Mouse (Mus musculus): ENCODE measurements around the gene 4933402D24Rik. TPM values are rescaled to one million over a fixed set of nuclear protein-coding genes. Genes with fewer than 3 reads are reported as not detected.

The 4933402D24Rik gene
- polyA plus RNA-seq (2014; fragmentation: Nextera tagmentation; extraction: Ambion mirVana) = 0.35 TPM in 1 of 2 replicates, not detected in the other

DNA sequence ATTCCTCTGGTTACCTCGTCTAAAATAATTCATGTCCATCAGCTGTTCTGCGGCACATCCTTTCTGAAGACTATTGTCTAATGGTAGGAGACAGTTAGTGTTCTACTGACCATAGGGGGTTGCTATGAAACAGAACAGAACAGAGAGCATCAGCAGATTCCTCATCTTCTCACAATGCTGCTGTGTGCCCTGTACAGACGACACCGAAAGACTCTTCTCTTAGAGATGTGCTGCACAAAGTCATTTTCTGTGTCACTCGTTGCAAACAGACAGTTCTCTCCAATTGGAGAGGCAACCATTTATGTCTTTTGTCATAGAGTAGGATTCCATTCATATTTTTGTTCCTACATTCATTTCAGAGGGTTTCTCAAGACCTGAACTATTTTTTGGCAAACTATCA is at the start of gene 4933402D24Rik:
Gene 4933402D24Rik (minus strand): TSS at position 101 of the 400 bp plus-strand sequence.
- ATAC-seq (ENCODE audit: low FRiP score, low TSS enrichment) = no peak
- H3K4me3 ChIP-seq (ENCODE audit: low read length) = no peak within 1 kb of the TSS
- H3K27me3 ChIP-seq (ENCODE audit: control insufficient read depth, insufficient read depth, low read length) = no peaks in the 10 kb centered on the region
- no peak within 1 kb of the TSS for H3K9ac ChIP-seq (ENCODE audit: low read depth, low read length)
- 84% methylated on average over 5 of the region's 5 CpGs for WGBS
- 0 out of 2 replicates have a peak within 1 kb of the TSS, but pooled peaks have one; percentile 24 for H3K27ac ChIP-seq (ENCODE audit: low read depth, low read length)
- H3K4me2 ChIP-seq (replicated peaks; ENCODE audit: low read depth, low read length) = no peak within 1 kb of the TSS
- no peaks in the 10 kb centered on the region for H3K9me3 ChIP-seq (ENCODE audit: control insufficient read depth, low read length)
- H3K36me3 ChIP-seq (ENCODE audit: control insufficient read depth, insufficient read depth, low read length) = no peaks in the 10 kb centered on the region
- H3K4me1 ChIP-seq (ENCODE audit: control insufficient read depth, insufficient read depth, low read length) = no peaks in the 10 kb centered on the region

DNA sequence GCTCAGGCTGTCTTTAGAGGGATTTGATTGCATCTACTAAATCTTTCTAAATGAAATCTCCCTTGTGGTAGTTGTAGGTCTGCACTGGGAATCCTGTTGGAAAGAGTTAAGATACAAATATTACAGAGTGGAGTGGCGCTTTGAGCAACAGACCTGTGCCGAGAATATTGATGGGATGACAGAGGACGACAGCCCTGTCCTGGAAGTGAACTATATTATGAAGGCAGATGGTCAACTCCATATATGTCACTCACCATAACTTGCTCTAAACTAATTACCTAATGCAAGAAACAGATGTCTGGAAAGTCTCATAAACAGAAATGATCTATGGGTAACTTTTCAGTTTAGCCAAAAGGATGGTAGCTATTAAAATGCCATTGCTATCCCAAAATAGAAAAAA is 39.5 kb upstream of the 4933402D24Rik start:
- no peaks in the 10 kb centered on the region for H3K27me3 ChIP-seq (ENCODE audit: control insufficient read depth, insufficient read depth, low read length)
- H3K4me1 ChIP-seq (ENCODE audit: control insufficient read depth, insufficient read depth, low read length) = no peaks in the 10 kb centered on the region
- H3K4me2 ChIP-seq (replicated peaks; ENCODE audit: low read depth, low read length) = no peak overlapping the region
- no peak overlapping the region for H3K27ac ChIP-seq (ENCODE audit: low read depth, low read length)
- no peak overlapping the region for H3K9ac ChIP-seq (ENCODE audit: low read depth, low read length)
- no peaks in the 10 kb centered on the region for H3K9me3 ChIP-seq (ENCODE audit: control insufficient read depth, low read length)
- H3K4me3 ChIP-seq (ENCODE audit: low read length) = no peak overlapping the region
- 21% methylated on average over 3 of the region's 3 CpGs for WGBS
- no peaks in the 10 kb centered on the region for H3K36me3 ChIP-seq (ENCODE audit: control insufficient read depth, insufficient read depth, low read length)
- ATAC-seq (ENCODE audit: low FRiP score, low TSS enrichment) = peak; percentile 69; the same call in 1 of the 2 replicates

DNA sequence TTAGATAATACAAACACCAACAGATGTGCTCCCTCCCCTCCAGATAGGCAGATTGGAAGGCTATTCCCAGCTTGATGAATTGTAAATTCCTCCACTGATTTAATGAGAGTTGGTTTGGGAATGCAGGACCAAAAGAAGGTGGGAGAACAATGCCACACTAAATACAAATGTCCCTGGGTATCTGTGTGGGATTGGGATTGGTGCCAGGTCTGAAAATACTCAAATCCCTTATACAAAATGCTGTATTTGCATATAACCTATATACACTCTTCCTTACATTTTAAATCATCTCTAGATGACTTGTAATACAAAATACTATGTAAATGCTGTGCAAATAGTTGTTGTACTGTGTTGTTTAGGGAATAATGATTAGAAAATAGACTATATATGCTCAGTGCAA is 36.0 kb upstream of the 4933402D24Rik start:
- H3K9me3 ChIP-seq (ENCODE audit: control insufficient read depth, low read length) = no peaks in the 10 kb centered on the region
- no peak overlapping the region for H3K4me3 ChIP-seq (ENCODE audit: low read length)
- no peak overlapping the region for H3K27ac ChIP-seq (ENCODE audit: low read depth, low read length)
- no peaks in the 10 kb centered on the region for H3K4me1 ChIP-seq (ENCODE audit: control insufficient read depth, insufficient read depth, low read length)
- H3K36me3 ChIP-seq (ENCODE audit: control insufficient read depth, insufficient read depth, low read length) = no peaks in the 10 kb centered on the region
- no peak overlapping the region for H3K9ac ChIP-seq (ENCODE audit: low read depth, low read length)
- no peak overlapping the region for H3K4me2 ChIP-seq (replicated peaks; ENCODE audit: low read depth, low read length)
- no peak for ATAC-seq (ENCODE audit: low FRiP score, low TSS enrichment)
- no peaks in the 10 kb centered on the region for H3K27me3 ChIP-seq (ENCODE audit: control insufficient read depth, insufficient read depth, low read length)

DNA sequence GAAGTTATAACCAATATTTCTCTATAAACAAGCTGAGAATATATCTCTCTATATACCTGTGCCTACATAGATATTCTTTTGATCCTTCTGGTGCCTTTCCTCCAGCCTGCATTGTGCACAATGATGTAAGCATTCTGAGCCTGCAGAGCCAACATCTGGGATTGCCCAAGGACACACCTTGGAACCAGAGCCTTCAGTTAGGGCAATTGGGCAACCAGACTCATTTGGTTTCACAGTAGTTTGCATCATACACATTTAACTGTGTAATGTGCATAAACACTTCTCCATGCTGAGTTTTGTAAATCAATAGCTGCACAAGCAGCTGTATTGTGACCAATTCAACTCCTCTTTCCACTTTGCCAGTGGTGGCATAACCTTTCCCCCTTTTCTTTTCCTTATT is 25.3 kb upstream of the 4933402D24Rik start:
- H3K27ac ChIP-seq (ENCODE audit: low read depth, low read length) = no peak overlapping the region
- no peak overlapping the region for H3K4me3 ChIP-seq (ENCODE audit: low read length)
- no peaks in the 10 kb centered on the region for H3K4me1 ChIP-seq (ENCODE audit: control insufficient read depth, insufficient read depth, low read length)
- H3K27me3 ChIP-seq (ENCODE audit: control insufficient read depth, insufficient read depth, low read length) = no peaks in the 10 kb centered on the region
- H3K9ac ChIP-seq (ENCODE audit: low read depth, low read length) = no peak overlapping the region
- ATAC-seq (ENCODE audit: low FRiP score, low TSS enrichment) = no peak
- no peaks in the 10 kb centered on the region for H3K36me3 ChIP-seq (ENCODE audit: control insufficient read depth, insufficient read depth, low read length)
- no peaks in the 10 kb centered on the region for H3K9me3 ChIP-seq (ENCODE audit: control insufficient read depth, low read length)
- H3K4me2 ChIP-seq (replicated peaks; ENCODE audit: low read depth, low read length) = no peak overlapping the region

DNA sequence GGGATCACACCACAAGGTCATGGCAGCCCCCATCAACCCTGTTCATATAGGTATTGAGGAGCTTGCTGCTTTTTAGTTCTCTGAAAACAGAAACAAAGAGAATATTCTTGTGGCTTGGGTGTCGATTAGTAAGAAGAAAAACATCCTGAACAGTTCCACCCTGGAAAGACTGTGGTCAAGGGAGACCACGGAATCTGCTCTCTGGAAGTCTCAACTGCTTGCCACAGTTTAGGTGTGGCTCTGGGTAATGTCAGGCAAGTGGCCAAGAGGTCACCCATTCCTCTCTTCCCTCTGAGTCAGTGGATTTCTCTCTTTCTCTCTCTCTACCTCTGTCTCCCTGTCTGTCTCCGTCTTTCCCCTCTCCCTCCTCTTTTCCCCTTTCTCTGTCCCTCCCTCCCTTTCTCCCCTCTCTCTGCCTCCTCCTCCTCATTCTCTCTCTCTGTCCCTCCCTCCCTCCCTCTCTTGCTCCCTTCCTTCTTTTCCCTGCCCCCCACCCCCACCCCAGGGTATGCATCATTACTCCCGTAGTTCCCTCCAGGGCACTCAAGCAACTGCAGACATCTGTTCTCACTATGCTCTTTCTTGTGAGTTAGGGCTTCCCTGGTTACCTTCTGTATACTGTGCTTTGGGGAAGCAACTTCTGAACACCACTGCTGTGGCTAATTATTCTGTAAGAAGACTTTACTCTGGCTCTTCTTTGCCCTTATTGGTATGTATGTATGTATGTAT is 8.0 kb upstream of the 4933402D24Rik start:
- no peak for ATAC-seq (ENCODE audit: low FRiP score, low TSS enrichment)
- WGBS = 30% methylated on average over 4 of the region's 4 CpGs
- no peaks in the 10 kb centered on the region for H3K27me3 ChIP-seq (ENCODE audit: control insufficient read depth, insufficient read depth, low read length)

DNA sequence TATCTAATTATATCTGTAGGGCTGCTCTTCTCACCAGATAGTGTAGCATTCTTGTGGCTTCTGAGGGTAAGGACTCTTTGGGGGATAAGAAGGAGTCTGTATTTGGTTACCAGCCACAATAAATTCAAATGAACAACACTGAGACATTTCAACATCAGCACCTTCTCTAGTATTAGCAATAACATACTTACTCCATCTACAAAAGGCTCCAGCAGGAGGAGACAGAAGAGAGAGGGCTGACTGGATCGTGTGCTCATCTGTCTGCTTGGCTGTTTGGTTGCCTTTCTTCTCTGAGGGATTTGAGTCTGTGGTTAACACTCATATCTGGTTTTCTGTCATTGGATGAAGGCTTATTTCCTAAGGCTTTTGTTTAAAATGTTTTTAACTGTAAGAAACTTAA is 7.3 kb upstream of the 4933402D24Rik start:
- no peak overlapping the region for H3K27ac ChIP-seq (ENCODE audit: low read depth, low read length)
- H3K36me3 ChIP-seq (ENCODE audit: control insufficient read depth, insufficient read depth, low read length) = no peaks in the 10 kb centered on the region
- no peaks in the 10 kb centered on the region for H3K27me3 ChIP-seq (ENCODE audit: control insufficient read depth, insufficient read depth, low read length)
- no peak overlapping the region for H3K4me2 ChIP-seq (replicated peaks; ENCODE audit: low read depth, low read length)
- no peaks in the 10 kb centered on the region for H3K9me3 ChIP-seq (ENCODE audit: control insufficient read depth, low read length)
- H3K4me3 ChIP-seq (ENCODE audit: low read length) = no peak overlapping the region
- ATAC-seq (ENCODE audit: low FRiP score, low TSS enrichment) = no peak
- no peak overlapping the region for H3K9ac ChIP-seq (ENCODE audit: low read depth, low read length)
- WGBS = 50% methylated on average over 1 of the region's 1 CpGs
- no peaks in the 10 kb centered on the region for H3K4me1 ChIP-seq (ENCODE audit: control insufficient read depth, insufficient read depth, low read length)

More for the DNA sequence above, 8.0 kb upstream of the 4933402D24Rik start:
- H3K9ac ChIP-seq (ENCODE audit: low read depth, low read length) = no peak overlapping the region
- no peak overlapping the region for H3K27ac ChIP-seq (ENCODE audit: low read depth, low read length)
- H3K4me3 ChIP-seq (ENCODE audit: low read length) = no peak overlapping the region
- no peaks in the 10 kb centered on the region for H3K4me1 ChIP-seq (ENCODE audit: control insufficient read depth, insufficient read depth, low read length)
- H3K36me3 ChIP-seq (ENCODE audit: control insufficient read depth, insufficient read depth, low read length) = no peaks in the 10 kb centered on the region
- H3K9me3 ChIP-seq (ENCODE audit: control insufficient read depth, low read length) = no peaks in the 10 kb centered on the region
- H3K4me2 ChIP-seq (replicated peaks; ENCODE audit: low read depth, low read length) = no peak overlapping the region

DNA sequence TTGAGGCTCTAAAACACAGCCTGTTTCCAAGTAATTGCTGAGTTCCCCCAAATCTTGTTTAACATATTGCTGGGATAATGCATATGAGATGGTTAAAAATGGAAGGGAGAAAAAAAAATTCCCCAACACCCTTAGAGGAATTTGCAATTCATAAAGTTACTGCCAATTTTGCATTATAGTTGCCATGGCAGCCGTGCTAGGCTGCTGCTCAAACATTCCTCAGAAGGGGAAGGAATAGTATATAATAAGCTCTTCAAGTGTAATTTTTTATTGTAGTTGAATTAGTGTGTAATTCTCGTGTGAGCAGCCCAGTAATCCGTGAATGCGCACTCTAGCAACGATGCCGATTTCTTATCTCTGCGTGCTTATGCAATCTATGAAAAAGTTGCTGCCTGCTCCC is 1.2 kb upstream of the 4933402D24Rik start:
- H3K4me3 ChIP-seq (ENCODE audit: low read length) = no peak overlapping the region
- no peaks in the 10 kb centered on the region for H3K4me1 ChIP-seq (ENCODE audit: control insufficient read depth, insufficient read depth, low read length)
- ATAC-seq (ENCODE audit: low FRiP score, low TSS enrichment) = no peak
- H3K27ac ChIP-seq (ENCODE audit: low read depth, low read length) = no peak overlapping the region
- WGBS = 86% methylated on average over 7 of the region's 7 CpGs
- no peaks in the 10 kb centered on the region for H3K27me3 ChIP-seq (ENCODE audit: control insufficient read depth, insufficient read depth, low read length)
- H3K36me3 ChIP-seq (ENCODE audit: control insufficient read depth, insufficient read depth, low read length) = no peaks in the 10 kb centered on the region
- H3K4me2 ChIP-seq (replicated peaks; ENCODE audit: low read depth, low read length) = no peak overlapping the region
- no peaks in the 10 kb centered on the region for H3K9me3 ChIP-seq (ENCODE audit: control insufficient read depth, low read length)
- H3K9ac ChIP-seq (ENCODE audit: low read depth, low read length) = no peak overlapping the region

DNA sequence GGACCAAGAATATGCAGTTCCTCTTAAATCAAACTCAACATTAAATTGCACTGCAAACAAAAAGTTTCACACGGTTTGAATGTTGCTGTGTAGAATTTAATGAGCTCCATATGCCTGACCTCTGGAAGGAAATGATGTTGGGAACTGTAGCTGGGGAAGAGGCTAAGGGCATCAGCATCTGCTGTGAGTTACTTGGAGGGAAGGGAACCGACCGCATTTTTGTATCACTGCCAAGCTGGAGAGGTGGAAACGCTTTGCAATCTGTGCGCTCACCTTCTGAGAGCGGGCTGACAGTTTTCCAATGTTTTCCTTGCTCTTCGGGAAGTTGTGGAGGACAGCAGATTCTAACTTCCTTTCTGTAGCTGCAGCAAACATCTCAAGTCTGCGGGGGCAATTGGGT is 955 bp downstream of the 4933402D24Rik start:
- H3K9me3 ChIP-seq (ENCODE audit: control insufficient read depth, low read length) = no peaks in the 10 kb centered on the region
- no peak overlapping the region for H3K4me2 ChIP-seq (replicated peaks; ENCODE audit: low read depth, low read length)
- 55% methylated on average over 8 of the region's 8 CpGs for WGBS
- peak; percentile 77; the same call in 1 of the 2 replicates for ATAC-seq (ENCODE audit: low FRiP score, low TSS enrichment)
- no peaks in the 10 kb centered on the region for H3K27me3 ChIP-seq (ENCODE audit: control insufficient read depth, insufficient read depth, low read length)
- no peak overlapping the region for H3K4me3 ChIP-seq (ENCODE audit: low read length)
- H3K36me3 ChIP-seq (ENCODE audit: control insufficient read depth, insufficient read depth, low read length) = no peaks in the 10 kb centered on the region
- 0 out of 2 replicates have a peak overlapping the region, but pooled peaks have one; percentile 24 for H3K27ac ChIP-seq (ENCODE audit: low read depth, low read length)
- H3K4me1 ChIP-seq (ENCODE audit: control insufficient read depth, insufficient read depth, low read length) = peaks cover 3% of the 10 kb centered on the region; the same call in 1 of the 2 replicates
- no peak overlapping the region for H3K9ac ChIP-seq (ENCODE audit: low read depth, low read length)

DNA sequence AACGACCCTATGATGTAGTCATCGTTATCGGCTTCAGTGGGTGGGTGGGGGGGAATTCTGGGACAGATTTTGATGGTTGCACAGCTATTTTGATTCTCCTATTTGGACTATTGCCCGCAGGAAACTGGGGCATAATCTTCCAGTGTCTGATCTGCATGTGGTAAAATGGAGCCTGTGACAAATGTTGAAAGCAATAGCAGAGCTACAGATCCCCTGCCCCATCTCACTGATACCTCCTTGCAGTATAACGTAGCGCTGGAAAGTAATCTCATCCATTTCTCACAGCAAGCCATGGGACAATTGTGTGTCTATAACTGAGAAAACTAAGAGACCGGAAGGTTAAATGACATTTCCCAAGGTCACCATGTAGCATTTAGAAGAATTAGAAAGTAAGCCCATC is 4.7 kb downstream of the 4933402D24Rik start:
- Histone ChIP-seq H3K4me3 (ENCODE audit: low read length) (no peak overlapping the region), H3K27ac (ENCODE audit: low read depth, low read length) (no peak overlapping the region), H3K27me3 (ENCODE audit: control insufficient read depth, insufficient read depth, low read length) (no peaks in the 10 kb centered on the region), H3K4me1 (ENCODE audit: control insufficient read depth, insufficient read depth, low read length) (peaks cover 3% of the 10 kb centered on the region; the same call in 1 of the 2 replicates), H3K36me3 (ENCODE audit: control insufficient read depth, insufficient read depth, low read length) (no peaks in the 10 kb centered on the region), H3K9me3 (ENCODE audit: control insufficient read depth, low read length) (no peaks in the 10 kb centered on the region), H3K4me2 (replicated peaks; ENCODE audit: low read depth, low read length) (no peak overlapping the region), H3K9ac (ENCODE audit: low read depth, low read length) (no peak overlapping the region)
- no peak for ATAC-seq (ENCODE audit: low FRiP score, low TSS enrichment)
- 84% methylated on average over 7 of the region's 7 CpGs for WGBS

All from kidney, embryonic 14.5 days (tissue).